Mouse (Mus musculus): ENCODE data around the gene Nup107. TPM values are rescaled to one million over a fixed set of nuclear protein-coding genes. Genes with fewer than 3 reads are reported as not detected.
"Not testable (repeated sequence)": the region's sequence is repeated elsewhere in the genome, so short reads cannot be mapped to it uniquely, and the experiment has no call there.

Nup107 gene
- polyA plus RNA-seq, 1 experiment from 2014 or later, result 96.3 TPM

- Histone ChIP-seq H3K36me3 (ENCODE audit: insufficient read depth) (peaks cover 97% of the 10 kb centered on the region), H3K27ac (ENCODE audit: low read depth) (no peak overlapping the region), H3K4me2 (no peak overlapping the region), H3K4me3 (ENCODE audit: low read depth, low read length) (no peak overlapping the region), H3K4me1 (ENCODE audit: insufficient read depth) (no peaks in the 10 kb centered on the region), H3K9ac (no peak overlapping the region), H3K27me3 (ENCODE audit: insufficient read depth, low read length) (no peaks in the 10 kb centered on the region), H3K9me3 (ENCODE audit: low read depth, low read length) (no peaks in the 10 kb centered on the region)
- TF ChIP-seq CTCF (IDR thresholded peaks at IDR 0.05; ENCODE audit: low read depth), result no peak
- no peak for ATAC-seq (ENCODE audit: insufficient read depth)
- no peak for DNase-seq
- 86% methylated on average over 18 of the region's 18 CpGs for WGBS
Observed at GRCm38 (mm10) chr10:117758749-117759727, 33.5 kb downstream of the Nup107 start.

- peaks cover 93% of the 10 kb centered on the region for H3K36me3 ChIP-seq (ENCODE audit: insufficient read depth)
- not testable (repeated sequence) for ATAC-seq (ENCODE audit: insufficient read depth); H3K4me1 ChIP-seq (ENCODE audit: insufficient read depth); H3K27ac ChIP-seq (ENCODE audit: low read depth); DNase-seq; H3K9ac ChIP-seq; H3K9me3 ChIP-seq (ENCODE audit: low read depth, low read length); H3K27me3 ChIP-seq (ENCODE audit: insufficient read depth, low read length); H3K4me2 ChIP-seq; H3K4me3 ChIP-seq (ENCODE audit: low read depth, low read length)
- 91% methylated on average over 3 of the region's 3 CpGs for WGBS
Observed at GRCm38 (mm10) chr10:117758344-117758743, 34.2 kb downstream of the Nup107 start.

GRCm38 (mm10) chr10:117757796-117758342, 34.6 kb downstream of the Nup107 start:
- ATAC-seq (ENCODE audit: insufficient read depth) (no peak), DNase-seq (no peak)
- Histone ChIP-seq H3K9me3 (ENCODE audit: low read depth, low read length) (no peaks in the 10 kb centered on the region), H3K4me2 (no peak overlapping the region), H3K36me3 (ENCODE audit: insufficient read depth) (peaks cover 92% of the 10 kb centered on the region), H3K4me3 (ENCODE audit: low read depth, low read length) (no peak overlapping the region), H3K4me1 (ENCODE audit: insufficient read depth) (no peaks in the 10 kb centered on the region), H3K27ac (ENCODE audit: low read depth) (no peak overlapping the region), H3K27me3 (ENCODE audit: insufficient read depth, low read length) (no peaks in the 10 kb centered on the region), H3K9ac (no peak overlapping the region)
- no peak for TF ChIP-seq CTCF (IDR thresholded peaks at IDR 0.05; ENCODE audit: low read depth)
- WGBS, result 91% methylated on average over 7 of the region's 7 CpGs

GRCm38 (mm10) chr10:117757259-117757658, 35.2 kb downstream of the Nup107 start:
- peaks cover 92% of the 10 kb centered on the region for H3K36me3 ChIP-seq (ENCODE audit: insufficient read depth)
- 80% methylated on average over 1 of the region's 1 CpGs for WGBS
- no peak overlapping the region for H3K9ac ChIP-seq
- DNase-seq (no peak), ATAC-seq (ENCODE audit: insufficient read depth) (no peak)
- H3K27me3 ChIP-seq (ENCODE audit: insufficient read depth, low read length), result no peaks in the 10 kb centered on the region
- no peaks in the 10 kb centered on the region for H3K4me1 ChIP-seq (ENCODE audit: insufficient read depth)
- no peaks in the 10 kb centered on the region for H3K9me3 ChIP-seq (ENCODE audit: low read depth, low read length)
- no peak for TF ChIP-seq CTCF (IDR thresholded peaks at IDR 0.05; ENCODE audit: low read depth)
- H3K4me2 ChIP-seq, result no peak overlapping the region
- no peak overlapping the region for H3K27ac ChIP-seq (ENCODE audit: low read depth)
- H3K4me3 ChIP-seq (ENCODE audit: low read depth, low read length), result no peak overlapping the region

GRCm38 (mm10) chr10:117756784-117757183, 35.7 kb downstream of the Nup107 start:
- Histone ChIP-seq H3K36me3 (ENCODE audit: insufficient read depth) (peaks cover 92% of the 10 kb centered on the region), H3K27ac (ENCODE audit: low read depth) (no peak overlapping the region), H3K9me3 (ENCODE audit: low read depth, low read length) (no peaks in the 10 kb centered on the region), H3K27me3 (ENCODE audit: insufficient read depth, low read length) (no peaks in the 10 kb centered on the region), H3K4me3 (ENCODE audit: low read depth, low read length) (no peak overlapping the region), H3K9ac (no peak overlapping the region), H3K4me1 (ENCODE audit: insufficient read depth) (no peaks in the 10 kb centered on the region), H3K4me2 (no peak overlapping the region)
- no peak for TF ChIP-seq CTCF (IDR thresholded peaks at IDR 0.05; ENCODE audit: low read depth)
- DNase-seq (no peak), ATAC-seq (ENCODE audit: insufficient read depth) (no peak)
- 92% methylated on average over 5 of the region's 5 CpGs for WGBS

- no peaks in the 10 kb centered on the region for H3K27me3 ChIP-seq (ENCODE audit: insufficient read depth, low read length)
- no peak overlapping the region for H3K4me3 ChIP-seq (ENCODE audit: low read depth, low read length)
- 93% methylated on average over 11 of the region's 11 CpGs for WGBS
- DNase-seq (no peak), ATAC-seq (ENCODE audit: insufficient read depth) (no peak)
- no peak overlapping the region for H3K27ac ChIP-seq (ENCODE audit: low read depth)
- peaks cover 92% of the 10 kb centered on the region for H3K36me3 ChIP-seq (ENCODE audit: insufficient read depth)
- H3K9ac ChIP-seq, result no peak overlapping the region
- no peaks in the 10 kb centered on the region for H3K4me1 ChIP-seq (ENCODE audit: insufficient read depth)
- no peaks in the 10 kb centered on the region for H3K9me3 ChIP-seq (ENCODE audit: low read depth, low read length)
- H3K4me2 ChIP-seq, result no peak overlapping the region
- TF ChIP-seq CTCF (IDR thresholded peaks at IDR 0.05; ENCODE audit: low read depth), result no peak
Observed at GRCm38 (mm10) chr10:117755799-117756467, 36.6 kb downstream of the Nup107 start.

Measured in lung, embryonic 14.5 days (tissue).